Mouse (Mus musculus): ENCODE data around the gene St6gal1. TPM values are rescaled to one million over a fixed set of nuclear protein-coding genes. Genes with fewer than 3 reads are reported as not detected.
A peak's percentile ranks its signal among the peaks of the same experiment; 100 is the strongest.

The St6gal1 gene
- total RNA-seq, 1 experiment from 2014 or later = 50.5 TPM

DNA sequence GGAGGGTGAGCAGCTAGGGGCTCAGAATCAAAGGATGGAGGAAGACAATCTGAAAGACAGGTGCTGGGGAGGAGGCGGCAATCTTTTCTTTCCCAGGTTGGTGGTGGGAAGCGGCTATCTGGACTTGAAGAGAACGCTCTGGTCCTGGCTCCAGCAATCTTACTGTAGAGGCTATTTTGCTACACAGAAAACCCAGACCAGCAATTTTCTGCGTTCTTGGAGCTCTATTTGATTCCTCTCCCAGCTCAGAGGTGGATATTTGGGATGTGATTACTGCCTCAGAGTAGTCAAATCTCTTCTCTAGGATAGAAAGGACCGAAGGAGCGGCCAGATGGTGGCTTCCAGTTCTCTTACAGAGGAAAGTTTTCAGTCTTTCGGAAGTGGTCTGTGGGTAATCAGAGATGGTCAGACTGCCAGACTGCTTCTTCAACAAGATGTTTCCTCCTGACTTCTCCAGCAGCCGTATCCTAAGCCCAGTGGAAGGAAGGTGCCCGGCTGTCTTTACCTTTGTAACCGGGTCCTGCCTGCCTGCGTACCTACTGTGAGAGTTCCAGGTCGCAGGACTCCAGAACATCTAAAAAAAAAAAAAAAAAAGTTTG, 570 bp upstream of the St6gal1 start:
- DNase-seq = no peak

DNA sequence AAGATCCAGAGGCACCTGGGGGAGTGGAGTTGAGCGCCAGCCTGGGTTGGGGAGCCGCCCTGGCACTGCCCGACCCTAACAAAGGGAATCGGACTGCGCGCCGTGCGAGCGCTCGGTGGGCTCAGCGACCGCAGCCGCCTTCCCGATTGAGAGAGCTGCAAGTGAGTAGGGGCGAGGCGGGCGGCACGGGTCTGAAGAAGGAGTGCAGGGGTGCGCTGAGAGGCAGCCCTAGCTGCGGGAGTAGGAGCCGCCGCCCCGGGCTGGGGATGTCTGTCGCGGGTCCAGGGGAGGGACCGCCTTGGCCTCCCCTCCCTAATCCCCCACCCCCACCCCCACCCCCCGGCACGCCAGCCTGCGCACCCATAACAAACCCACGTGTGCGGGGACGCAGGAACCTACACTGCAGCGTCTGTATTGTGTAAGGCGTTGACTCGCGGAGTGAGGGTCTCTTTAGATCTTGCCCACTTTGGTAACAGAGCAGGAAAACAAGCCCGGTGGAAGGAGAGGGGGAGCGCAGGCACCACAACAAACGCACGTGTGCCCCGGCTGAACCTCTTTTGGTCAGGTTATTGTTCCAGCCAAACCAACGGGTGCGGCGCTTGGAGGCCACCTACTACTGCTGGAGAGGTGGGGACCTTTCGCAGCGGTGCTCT, 655 bp downstream of the St6gal1 start:
- peak; percentile 66 for DNase-seq

- peak; percentile 58 for DNase-seq
These were observed 1.5 kb downstream of the St6gal1 start for GRCm38 (mm10) chr16:23225821-23226600.

DNA sequence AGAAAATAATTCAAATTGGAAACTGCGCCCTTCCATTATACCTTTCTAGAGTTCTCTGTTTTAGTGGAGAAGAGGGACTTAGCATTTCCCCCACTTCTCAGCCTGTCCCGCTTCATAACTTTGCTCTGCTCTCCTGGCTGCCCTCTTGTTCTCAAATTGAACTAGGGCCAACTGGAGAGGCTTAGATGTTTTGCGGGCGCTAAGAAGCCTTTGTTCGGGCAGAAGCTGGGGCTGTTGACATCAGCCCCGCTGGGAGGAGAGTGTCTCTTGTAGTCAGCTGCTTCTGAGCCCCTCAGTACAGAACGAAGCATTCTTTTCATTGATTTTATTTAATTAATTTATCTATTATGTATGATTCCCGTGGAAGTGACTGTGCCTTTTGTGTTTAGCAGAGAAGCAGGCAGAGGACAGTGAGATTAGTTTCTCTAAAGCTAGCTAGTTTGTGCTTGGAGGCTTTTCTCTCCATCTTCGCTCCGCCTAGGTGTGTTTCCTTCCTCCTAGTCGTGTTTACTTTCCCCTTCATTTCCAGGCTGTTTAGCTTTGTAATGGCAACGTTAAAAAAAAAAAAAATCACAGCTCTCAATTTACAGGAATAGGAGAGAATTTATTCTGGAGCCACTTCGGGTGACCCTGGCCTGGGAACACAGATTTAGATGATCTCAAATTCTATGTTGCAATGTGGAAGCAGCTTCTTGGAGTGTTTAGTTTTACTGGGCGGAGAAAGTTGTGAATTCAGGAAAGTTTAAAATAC, 2.2 kb downstream of the St6gal1 start:
- DNase-seq = peak; percentile 31

GRCm38 (mm10) chr16:23227851-23228250, 3.3 kb downstream of the St6gal1 start:
- no peak for DNase-seq

DNA sequence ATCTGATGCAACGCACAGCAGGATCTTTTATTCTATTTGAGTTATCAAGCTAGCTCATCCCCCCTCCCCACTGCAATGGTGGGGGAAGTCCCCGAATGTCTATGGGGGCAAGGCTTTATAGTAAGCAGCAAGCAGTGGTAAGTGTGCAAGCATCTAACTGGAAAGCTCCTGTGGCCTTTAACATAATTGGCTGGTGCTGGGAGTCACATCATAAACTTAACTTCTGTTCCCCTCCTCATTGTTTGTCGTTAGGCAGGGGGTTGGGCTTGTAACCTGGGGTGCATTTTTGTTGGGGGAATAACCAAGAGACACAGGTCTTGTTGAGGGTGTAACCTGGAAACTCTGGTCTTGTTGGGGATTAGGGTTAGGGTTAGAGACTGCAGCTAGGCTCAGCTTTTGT, 3.9 kb downstream of the St6gal1 start:
- no peak for DNase-seq

GRCm38 (mm10) chr16:23229945-23230344, 5.4 kb downstream of the St6gal1 start:
- DNase-seq = no peak

DNA sequence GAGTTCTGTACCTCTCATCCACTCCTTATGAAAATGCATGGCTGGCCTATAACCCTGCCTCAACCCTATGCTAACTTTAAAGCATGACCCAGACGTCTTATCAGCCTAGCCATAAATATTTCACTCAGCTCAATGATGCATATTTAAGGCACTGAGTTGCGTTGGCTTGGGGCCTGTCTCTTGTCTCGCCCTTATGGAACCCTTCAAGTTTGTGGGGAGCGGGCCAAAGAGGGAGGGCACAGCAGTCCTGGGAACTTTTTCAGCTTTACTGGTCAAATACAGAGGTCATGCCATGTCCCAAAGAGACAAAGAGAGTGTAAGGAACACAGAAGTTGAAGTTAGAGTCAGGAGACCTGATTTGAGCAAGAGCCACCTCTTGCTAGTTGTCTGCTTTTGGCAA, 6.6 kb downstream of the St6gal1 start:
- peak; percentile 57 for DNase-seq

DNA sequence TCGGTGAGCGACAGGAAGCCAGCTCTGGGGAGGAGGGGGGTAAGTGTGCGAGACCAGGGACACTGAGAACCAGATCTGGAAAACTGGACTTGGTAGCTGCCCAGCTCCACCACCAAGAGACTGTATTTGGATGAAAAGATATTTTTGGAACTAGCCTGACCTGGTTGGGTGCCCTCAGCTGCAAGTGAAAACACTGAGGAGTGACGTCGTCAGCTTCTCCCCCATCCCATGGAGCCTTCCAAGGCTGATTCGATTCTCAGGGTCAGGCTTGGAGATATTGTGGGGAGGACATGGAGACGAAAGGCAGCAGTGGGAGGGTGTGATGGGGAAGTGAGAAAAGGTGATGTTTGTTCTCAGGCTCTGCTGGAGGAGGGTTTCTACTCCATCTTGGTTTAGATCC, 8.2 kb downstream of the St6gal1 start:
- no peak for DNase-seq

- no peak for DNase-seq
These were observed 9.0 kb downstream of the St6gal1 start for GRCm38 (mm10) chr16:23233496-23233895.

GRCm38 (mm10) chr16:23234557-23234956, 10.0 kb downstream of the St6gal1 start:
- DNase-seq = no peak

GRCm38 (mm10) chr16:23235173-23235694, 10.7 kb downstream of the St6gal1 start:
- no peak for DNase-seq

DNA sequence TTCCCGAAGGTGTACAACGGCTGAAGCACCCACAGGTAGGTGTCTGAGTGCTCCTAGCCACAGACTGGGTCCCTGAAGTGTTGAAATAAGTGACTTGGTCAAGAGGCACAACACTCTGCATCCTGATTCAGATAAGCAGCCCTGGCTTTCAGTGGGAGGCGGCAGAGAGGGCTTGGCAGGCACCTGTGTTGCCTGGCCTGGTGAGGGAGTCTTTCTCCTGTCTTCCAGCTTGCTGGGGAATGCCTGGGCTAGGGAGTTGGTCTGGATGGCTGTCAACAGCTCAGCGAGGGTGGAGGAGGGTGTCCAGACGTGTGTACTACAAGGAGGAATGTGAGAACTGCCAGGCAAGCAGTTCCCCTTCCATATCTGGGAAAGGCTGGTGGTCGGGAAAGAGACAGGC, 15.0 kb downstream of the St6gal1 start:
- no peak for DNase-seq

DNA sequence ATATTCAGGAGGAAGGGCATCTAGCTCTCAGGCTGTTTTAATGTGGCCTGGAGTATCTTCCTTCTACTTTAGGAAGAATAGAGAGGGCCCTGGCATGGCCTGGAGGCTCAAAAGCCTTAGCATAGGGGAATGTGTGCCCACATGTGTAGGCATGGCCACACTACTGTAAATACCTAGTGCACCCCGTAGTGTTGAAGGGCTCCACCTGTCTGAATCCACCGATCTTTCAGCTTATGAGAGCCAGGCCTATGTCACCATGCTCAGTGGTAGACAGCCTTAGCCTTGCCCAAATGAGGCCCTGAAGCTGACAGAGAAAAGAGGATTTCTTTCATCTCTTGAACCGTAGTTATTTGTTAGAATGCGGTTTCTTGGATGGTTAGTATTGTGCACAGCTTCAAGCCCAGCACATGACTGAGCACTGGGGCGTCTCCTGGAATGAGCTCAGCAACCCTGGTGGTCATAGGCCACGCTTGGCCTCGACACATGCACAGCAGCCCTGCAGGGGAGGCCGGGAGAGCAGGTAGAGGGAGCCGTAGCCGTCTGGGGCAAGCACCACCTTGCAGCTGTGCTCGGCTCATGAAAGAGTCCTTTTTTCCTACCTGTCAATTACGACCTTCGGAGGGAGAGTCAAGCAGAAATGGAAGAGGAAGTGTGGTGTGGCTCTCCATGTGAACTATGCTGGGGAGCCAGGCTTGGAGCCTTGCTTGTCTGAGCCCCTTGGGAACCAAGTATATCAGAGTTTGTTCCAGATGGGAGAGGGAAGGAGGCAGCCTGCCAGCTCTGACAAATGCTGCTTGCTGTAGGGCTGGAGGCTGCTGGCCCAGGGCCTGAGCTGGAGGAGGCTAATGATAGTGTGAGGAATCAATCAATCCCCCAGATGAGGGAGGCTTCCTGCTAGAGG, 15.8 kb downstream of the St6gal1 start:
- DNase-seq = peak; percentile 89

DNA sequence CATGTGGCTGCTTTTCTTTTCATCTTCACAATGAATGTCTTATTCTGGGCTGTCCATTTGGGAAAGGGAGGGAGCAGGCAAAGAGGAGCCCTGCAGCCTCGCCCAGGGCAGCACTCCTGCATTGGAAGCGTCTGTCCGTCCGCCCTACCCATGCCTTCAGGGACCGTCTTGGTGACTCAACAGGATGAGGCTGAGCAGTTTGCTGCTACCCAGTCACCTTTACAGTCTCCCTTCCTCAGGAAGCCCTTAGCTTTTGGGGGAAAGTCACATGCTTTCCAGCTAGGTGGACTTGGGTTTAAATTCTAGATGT, 16.4 kb downstream of the St6gal1 start:
- DNase-seq = no peak

GRCm38 (mm10) chr16:23243726-23244425, 19.3 kb downstream of the St6gal1 start:
- no peak for DNase-seq

DNA sequence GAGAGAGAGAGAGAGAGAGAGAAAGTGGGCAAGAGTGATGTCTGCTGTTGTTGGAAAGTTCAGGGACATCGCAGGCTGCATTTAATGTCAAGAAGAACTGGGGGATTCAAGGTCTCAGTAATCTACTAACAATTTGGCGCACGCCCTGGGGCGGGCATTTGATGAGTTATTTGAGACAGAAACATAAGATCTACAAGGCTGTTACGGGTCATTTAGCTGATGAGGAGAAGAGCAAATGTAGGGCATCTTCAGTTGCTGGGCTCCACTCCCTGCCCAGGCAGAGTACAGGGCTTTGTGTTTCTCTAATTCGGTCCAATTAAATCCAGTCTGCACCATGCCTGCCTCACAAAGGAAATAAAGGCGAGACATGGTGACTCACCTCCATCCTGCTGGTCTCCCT, 19.9 kb downstream of the St6gal1 start:
- DNase-seq = peak; percentile 28

DNA sequence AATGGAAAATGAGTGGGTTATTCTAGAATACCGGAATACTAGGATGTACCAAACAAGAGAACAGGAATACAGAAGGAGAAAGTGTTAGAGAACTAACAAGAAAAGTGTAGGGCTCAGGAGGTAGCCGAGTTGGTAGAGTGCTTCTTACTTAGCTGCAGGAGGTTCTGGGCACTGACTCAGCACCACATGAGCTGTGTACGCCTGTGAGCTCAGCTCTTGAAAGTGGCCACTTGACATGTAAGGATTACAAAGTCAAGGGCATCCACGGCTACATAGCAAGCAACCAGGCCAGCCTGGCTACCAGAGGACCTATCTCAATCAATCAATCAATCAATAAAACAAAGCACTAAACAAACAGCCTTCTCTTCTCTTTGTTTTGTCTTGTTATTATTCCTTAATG, 24.7 kb downstream of the St6gal1 start:
- DNase-seq = no peak

DNA sequence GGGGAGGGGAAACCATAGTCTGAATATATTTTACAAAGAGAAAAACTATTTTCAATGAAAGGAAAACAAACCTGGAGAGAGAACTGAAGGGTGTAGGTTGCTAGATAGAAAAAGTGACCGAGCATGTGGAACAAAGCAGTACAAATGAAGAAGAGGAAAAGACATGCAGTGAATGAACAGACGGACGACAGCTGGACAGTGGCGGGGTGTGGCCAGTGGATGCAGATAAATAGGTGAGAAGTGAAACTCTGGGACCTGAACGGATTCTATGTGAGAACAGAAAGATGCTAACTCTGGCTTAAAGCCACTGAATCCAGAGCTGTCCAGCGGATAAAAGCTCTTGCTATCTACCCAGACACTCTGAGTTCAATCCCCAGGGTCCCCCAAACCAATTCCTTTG, 25.2 kb downstream of the St6gal1 start:
- DNase-seq = no peak

- no peak for DNase-seq
These were observed 26.3 kb downstream of the St6gal1 start for GRCm38 (mm10) chr16:23250556-23251444.
